Mouse (Mus musculus) adrenal gland, postnatal 25 days (tissue): ENCODE results near the gene Btbd2. TPM values are rescaled to one million over a fixed set of nuclear protein-coding genes. Genes with fewer than 3 reads are reported as not detected.
"Not testable (repeated sequence)": the region's sequence is repeated elsewhere in the genome, so short reads cannot be mapped to it uniquely, and the experiment has no call there.

Experiments used
- DNase-seq: peaks from one replicate; pipeline ENCODE4 v3.0.0; 2021; ENCODE audit warnings: mixed read lengths
- total RNA-seq: library from RNA; stranded (reverse); gene quantifications from 2 replicates; pipeline ENCODE4 v1.2.3, GENCODE M21; 2021

Btbd2 gene
- total RNA-seq, 1 experiment from 2014 or later = 79.2 TPM

GRCm38 (mm10) chr10:80669737-80670485 is 13.0 kb upstream of the Btbd2 start:
- DNase-seq = peak; percentile 69

GRCm38 (mm10) chr10:80669018-80669417 is 12.1 kb upstream of the Btbd2 start:
- DNase-seq = no peak

DNA sequence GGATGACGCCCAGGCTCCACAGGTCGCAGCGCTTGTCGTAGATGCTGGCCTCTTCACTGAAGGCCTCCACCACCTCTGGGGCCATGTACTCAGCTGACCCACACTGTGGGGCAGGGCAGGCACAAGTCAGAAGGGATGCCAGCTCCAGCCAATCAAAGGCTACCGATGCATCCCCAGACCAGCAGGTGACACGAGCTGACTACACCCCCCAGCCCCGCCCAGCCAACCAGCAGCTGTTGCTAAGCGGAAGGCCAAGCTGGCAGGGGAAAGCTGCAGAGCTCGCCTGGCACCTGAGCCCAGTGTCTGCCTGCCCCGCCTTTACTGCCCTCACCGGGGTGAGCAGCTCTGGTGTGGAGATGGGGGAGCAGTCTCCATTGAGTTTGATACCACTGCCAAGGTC is 11.7 kb upstream of the Btbd2 start:
- no peak for DNase-seq

DNA sequence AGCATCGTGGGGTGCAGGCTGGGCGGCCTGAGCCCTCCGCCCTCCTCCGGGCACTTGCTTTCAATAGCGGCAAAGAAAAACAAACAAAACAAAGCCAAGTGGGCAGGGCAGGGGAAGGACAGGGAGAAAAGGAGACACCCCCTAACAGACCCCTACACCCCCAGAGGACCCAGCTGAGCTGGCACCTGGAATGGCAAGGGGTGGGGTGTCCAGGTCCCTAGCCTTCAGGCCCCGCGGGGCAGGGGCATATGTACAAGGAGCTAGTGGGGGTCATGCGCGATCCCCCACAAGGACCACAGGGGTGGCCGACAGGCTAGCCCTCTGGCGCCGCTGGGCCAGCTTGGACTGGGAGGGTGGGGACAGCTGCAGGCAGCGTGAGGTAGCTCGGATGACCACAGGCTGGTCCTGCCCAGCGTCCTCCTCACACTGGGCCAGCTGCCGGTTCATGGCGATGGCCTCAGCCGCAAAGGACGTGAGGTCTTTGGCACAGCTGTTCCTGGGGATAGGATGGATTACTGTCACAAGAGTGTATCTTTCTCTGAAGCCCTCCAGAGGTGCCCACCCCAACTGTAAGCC is 10.1 kb upstream of the Btbd2 start:
- no peak for DNase-seq

GRCm38 (mm10) chr10:80665981-80666733 is 9.3 kb upstream of the Btbd2 start:
- no peak for DNase-seq

GRCm38 (mm10) chr10:80665459-80665858 is 8.6 kb upstream of the Btbd2 start:
- no peak for DNase-seq

- DNase-seq = peak; percentile 79
Observed at GRCm38 (mm10) chr10:80665016-80665380, 8.1 kb upstream of the Btbd2 start.

DNA sequence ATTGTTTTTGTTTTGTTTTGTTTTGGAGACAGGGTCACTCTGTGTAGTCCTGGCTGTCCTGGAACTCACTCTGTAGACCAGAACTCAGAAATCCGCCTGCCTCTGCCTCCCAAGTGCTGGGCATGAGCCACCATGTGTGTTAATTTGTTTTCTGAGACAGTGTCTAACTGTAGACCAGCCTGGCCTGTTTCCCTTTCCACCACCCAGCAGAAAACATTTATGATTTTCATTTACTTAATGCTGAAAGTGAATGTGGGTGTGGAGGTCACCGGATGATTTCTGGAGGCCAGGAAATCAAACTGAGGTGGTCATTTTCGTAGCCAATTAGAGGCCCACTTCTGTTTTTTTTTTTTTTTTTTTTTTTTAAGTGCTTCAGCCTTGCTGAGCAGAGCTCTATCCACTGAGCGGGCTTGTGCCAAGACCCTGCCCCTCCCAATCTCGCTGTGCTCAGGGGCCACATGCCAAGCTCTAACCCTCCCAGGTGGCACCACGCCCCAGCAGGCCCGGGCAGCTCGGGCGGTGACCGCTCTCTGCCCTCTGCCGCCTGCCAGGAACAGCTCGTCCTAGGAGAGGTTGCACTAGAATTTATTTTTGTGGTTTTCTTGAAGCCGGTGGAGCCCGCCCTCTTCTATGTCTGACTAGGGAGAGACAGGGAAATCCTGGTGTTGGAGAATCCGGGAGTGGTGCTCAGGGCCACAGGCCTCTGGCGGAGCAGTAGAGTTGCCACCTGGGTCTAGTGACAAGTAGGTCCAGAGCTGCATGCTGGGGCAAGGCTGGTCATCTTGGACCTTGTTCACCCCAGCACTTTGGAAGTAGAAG is 7.5 kb upstream of the Btbd2 start:
- DNase-seq = peak; percentile 84

DNA sequence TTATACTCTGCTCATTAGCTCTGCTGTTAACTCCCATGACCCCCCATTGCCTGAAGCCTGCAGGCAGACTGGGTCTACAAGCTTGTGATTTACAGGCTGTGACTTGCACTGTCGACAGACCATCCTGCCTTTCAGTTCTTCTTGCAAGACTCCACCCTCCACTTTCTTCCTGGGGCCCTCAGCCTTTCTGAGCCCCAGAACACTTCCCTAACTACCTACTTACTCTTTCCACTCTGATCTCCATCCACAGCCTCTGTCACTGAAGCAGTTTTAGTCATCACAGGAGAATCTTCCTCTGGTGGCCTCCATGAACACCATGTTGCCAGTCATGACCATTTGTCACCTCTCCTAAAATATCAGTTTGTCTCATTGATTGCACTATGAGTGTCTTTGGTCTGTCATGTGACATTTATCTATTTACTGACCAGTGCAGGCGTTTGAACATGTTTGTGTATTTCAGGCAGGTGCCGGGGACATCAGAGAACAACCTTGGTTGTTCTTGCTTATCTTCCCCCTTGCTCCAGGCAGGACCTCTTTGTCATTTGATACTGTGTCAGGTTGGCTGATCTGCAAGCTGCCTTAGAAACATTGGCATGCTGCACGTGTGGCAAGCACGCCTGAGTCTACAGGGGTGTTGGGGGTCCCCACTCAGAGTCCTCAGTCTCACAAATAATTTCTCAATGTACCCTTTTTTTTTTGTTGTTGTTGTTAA is 6.8 kb upstream of the Btbd2 start:
- no peak for DNase-seq

GRCm38 (mm10) chr10:80661149-80661548 is 4.3 kb upstream of the Btbd2 start:
- peak; percentile 50 for DNase-seq

GRCm38 (mm10) chr10:80659213-80659612 is 2.3 kb upstream of the Btbd2 start:
- peak; percentile 73 for DNase-seq

GRCm38 (mm10) chr10:80658841-80659202 is 2.0 kb upstream of the Btbd2 start:
- no peak for DNase-seq

- no peak for DNase-seq
Observed at GRCm38 (mm10) chr10:80658194-80658840, 1.4 kb upstream of the Btbd2 start.

GRCm38 (mm10) chr10:80656130-80656862 is 575 bp downstream of the Btbd2 start:
- DNase-seq = peak; percentile 98

DNA sequence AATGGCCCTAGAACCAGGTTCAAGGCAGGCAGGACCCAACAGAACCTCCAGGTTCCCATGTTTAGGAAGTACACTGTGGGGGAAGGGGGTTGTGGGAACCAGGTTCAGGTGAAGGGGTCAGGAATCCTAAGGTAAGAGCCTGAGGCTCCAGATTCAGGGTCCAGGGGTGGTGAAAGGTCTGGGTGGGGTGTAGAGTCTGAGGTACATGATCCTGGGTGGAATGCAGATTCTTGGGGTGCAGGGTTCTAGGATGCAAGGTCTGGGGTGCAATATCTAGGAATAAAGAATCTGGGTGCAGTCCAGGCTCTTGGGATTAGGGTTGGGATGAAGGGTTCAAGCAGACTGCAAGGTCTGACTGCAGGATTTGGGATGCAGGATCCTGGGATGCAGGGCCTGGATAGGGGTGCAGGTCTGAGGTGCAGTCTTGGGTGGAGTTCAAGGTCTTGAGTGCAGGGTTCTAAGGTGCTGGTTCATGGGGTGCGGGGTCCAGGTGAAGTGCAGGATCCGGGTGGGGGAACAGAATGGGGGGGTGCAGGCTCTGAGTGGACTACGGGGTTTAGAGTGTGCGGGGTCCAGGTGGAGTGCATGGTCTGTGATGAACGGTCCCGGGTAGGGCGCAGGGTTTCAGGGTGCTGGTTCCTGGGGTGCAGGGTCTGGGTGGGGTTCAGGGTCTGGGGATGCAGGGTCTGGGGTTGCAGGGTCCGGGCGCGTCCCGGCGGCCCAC is 1.3 kb downstream of the Btbd2 start:
- no peak for DNase-seq

DNA sequence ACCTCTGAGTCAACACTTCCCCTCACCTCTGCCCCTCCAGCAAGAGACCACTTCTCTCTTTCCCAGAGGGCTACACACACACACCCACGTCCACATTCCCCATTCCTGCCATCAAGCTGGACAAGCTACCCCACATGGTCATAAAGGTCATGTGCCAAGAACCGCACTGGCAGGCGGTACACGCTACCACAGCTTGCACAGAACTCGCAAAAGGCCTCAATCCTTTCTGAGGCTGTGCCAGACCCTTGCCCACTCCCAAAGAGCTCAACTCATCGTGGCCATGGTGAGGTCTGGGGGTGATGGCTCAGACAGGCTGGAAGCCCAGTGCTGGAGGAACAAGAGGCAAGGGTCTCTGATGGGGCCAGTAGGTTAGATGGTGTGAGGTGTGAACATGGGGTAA is 2.0 kb downstream of the Btbd2 start:
- no peak for DNase-seq

DNA sequence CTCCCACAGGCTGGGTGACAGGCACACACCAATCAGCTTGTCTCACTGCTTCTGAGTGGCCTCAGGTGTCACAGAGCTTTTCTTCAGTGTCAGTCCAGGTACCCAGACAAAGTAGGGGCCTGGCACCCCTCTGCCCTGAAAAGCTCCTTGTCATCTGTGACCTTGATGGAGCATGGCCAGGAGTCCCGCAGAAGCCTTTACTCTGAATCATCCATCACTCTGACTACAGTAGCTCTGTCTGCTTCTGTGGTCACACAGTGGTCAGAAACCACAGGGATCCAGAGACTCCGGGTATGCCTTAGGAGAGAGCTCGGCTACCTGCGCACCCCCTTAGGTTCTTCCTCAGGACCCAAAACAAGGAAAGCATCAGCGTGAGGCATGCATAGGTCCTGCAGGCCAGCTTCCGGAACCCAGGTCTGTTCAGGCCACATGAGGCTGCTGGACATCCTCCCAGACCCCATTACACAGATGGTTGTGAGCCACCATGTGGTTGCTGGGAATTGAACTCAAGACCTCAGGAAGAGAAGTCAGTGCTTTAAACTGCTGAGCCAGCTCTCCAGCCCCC is 3.6 kb downstream of the Btbd2 start:
- peak; percentile 39 for DNase-seq

DNA sequence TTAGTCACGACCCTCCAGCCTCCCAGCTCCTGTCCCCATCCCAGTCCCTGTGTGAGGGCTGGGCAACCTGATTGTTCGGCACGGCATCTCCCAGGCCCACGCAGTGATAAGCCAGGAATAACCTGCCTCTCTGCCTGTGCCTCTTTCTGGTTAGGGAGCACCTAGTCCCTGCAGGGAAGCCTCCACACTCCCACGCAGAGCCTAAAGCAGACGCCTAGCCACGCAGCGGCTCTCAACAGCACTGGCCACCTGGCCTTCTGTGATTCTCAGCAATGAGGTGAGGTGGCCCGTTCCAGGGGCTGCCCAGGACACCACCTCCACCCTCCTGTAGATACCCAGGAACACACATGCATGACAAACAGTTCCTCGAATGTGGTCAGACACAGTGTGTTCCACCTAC is 6.5 kb downstream of the Btbd2 start:
- no peak for DNase-seq

DNA sequence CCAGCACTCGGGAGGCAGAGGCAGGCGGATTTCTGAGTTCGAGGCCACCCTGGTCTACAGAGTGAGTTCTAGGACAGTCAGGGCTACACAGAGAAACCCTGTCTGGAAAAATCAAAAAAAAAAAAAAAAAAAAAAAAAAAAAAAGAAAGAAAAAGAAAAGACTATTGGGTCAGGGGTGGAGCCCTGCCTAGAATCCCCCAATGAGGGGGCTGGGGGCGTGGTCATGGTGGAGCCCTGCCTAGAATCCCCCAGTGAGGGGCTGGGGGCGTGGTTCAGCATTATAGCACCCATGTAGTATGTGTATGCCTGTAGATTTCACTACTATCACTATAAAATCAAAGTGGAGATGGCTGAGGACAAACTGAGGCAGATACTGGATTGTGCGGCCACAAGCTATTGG is 7.0 kb downstream of the Btbd2 start:
- DNase-seq = not testable (repeated sequence)

- DNase-seq = no peak
Observed at GRCm38 (mm10) chr10:80646936-80647335, 9.9 kb downstream of the Btbd2 start.
